Mouse (Mus musculus) spleen, postnatal 10 days (tissue): ENCODE data around the gene Gsk3a.
A peak's percentile ranks its signal among the peaks of the same experiment; 100 is the strongest.

Experiments
- DNase-seq, 2 experiments: peaks; one replicate each; pipeline ENCODE4 v3.0.0; 2021 to 2022; ENCODE audit warnings: low spot score in 2 of 2

Gene Gsk3a

DNA sequence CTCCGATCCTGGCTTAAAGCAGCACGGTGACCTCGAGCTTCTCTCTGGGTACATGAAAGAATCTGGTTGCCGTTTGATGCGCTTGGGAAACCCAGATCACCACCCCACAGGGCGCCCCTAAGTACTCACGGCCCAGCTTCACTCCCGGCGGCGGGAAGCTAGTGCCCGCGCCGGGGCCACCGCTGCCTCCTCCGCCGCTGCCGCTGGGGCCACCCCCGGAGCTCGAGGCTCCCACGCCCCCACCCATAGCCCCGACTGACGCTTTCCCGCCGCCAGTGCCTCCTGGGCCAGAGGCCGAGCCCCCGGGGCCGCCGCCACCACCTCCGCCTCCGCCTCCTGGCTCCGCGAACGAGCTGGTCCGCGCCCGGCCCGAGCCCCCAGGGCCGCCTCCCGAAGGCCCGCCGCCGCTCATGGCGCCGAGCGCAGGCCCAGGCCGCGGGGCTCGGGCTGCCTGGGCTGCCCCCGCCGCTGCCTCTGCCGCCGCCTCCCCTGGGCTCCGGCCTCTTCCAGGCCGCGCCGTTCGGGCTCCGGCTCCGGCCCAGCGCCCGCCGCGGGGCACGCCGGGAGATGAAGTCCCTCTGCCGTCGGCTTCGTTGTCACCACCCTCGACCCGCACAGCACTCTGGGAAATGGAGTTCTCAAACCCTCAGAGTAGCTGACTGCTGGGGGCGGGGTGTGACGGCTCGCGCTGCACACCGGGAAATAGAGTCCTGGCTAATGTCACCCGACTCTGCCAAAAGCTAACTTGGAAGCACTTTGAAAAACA is at the start of gene Gsk3a:
TSS of gene Gsk3a (minus strand) at position 603 of the 766 bp plus-strand sequence.
- peak; percentile 98 to 100 for DNase-seq

DNA sequence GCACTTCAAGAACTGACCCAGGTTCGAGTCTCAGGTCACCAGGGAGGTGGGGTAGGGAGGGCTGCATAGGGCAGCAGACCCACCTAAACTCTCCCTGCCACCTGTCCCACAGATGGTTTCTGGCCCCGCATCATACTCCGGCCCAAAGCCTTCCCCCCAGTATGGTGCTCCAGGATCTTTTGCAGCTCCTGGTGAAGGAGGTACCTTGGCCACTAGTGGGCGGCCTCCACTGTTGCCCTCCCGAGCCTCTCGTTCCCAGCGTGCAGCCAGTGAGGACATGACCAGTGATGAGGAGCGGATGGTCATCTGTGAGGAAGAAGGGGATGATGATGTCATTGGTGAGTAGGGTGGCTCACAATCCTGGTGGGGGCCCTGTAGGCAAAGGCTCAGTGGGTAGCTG is 49.3 kb upstream of the Gsk3a start:
- DNase-seq = peak in 1 of 2 experiments; percentile 15

DNA sequence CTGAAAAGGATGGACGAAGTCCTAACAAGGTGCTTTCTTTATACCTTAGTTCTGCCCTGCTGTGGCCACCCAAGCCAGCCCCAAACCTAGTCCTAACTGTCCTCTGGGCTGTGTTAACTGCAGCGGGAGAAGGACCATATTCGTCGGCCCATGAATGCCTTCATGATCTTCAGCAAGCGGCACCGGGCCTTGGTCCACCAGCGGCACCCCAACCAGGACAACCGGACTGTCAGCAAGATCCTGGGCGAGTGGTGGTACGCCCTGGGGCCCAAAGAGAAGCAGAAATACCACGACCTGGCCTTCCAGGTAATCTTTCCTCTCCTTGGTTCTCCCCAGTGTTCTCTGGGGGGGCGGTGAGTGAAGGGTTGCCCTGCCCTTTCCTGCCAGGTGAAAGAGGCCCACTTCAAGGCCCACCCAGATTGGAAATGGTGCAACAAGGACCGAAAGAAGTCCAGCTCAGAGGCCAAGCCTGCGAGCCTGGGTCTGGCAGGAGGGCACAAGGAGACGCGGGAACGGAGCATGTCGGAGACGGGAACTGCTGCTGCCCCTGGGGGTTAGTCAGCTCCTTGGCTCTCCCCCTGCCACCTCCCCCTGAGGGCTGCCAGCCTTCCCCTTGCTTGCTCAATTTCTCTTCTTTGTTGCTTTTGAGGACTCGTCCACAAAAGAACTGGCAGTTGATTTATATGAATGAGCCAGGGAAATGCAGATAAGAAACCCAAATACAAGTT is 48.0 kb upstream of the Gsk3a start:
- no peak for DNase-seq

DNA sequence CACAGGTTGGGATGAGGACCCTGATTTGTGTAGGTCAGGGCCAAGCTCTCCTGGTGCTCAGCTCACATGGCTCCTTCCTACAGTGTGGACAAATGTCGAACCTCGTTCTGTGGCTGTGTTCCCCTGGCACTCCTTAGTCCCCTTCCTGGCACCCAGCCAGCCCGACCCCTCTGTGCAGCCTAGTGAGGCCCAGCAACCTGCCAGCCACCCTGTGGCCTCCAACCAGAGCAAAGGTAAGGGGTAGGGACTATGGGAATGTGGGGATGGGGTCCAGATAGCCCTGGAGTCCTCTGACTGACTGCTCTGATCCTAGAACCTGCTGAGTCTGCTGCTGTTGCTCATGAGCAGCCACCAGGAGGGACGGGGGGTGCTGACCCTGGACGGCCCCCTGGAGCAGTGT is 47.1 kb upstream of the Gsk3a start:
- DNase-seq = no peak

DNA sequence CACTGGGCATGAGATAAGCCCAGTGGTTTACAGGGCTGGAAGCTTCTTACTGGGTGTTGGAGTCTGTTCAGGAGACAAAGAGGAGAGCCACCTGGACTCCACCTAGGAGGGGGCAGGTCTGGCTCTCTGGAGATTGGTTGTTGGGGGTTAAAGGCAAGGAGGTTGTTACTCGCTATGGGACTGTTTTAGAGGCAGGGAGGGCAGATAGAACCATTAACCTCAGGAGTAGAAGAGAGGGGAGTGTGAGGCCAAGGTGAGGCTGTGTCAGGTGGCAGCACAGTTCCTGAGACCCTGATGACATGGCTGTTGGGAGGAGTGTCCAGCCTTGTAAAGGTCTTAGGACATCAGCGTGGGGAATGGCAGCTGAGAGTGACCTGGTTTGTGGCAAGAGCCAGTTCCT is 46.5 kb upstream of the Gsk3a start:
- no peak for DNase-seq

DNA sequence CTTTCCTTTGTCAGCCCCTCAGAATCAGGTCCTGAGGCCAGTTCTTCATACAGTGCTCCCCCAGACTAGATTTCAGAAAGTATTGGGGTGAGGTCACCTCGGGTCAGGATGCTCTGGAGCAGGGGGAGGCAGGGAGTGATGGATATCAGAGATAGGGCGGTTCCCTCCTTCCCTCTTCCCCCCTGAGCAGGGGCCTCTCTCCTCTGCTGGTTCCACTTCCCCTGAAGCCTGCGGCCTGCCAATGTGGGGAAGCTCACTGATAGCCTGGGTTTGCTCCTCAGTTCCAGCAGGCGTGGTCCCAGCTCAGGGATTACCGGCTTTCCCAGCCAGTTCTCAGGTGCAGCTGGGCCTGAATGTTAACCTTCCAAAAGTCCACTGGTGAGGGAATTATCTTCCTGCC is 46.0 kb upstream of the Gsk3a start:
- peak in 1 of 2 experiments; percentile 40 for DNase-seq

DNA sequence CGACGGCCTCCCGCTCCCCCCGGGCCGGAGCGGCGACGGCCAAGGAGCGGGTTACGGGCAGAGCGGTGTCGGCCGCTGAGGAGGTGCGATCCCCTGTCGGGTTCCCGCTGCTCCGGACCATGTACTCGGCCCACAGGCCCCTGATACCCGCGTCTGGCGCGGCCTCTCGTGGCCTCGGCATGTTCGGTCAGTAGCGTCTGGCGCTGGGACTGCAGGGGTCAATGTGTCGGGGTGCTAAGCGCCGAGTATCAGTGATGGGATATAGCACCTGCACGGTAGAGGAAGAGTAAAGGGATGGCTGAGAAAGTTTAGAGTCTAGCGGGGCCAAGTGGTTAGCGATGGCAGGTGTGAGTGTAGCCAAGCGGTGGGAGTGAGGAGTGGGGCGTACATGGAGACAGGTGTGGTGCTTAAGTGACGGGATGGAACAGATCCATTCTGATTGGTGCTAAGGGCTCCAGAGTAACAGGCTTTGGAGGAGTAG is 45.1 kb upstream of the Gsk3a start:
- peak; percentile 66 to 74 for DNase-seq

DNA sequence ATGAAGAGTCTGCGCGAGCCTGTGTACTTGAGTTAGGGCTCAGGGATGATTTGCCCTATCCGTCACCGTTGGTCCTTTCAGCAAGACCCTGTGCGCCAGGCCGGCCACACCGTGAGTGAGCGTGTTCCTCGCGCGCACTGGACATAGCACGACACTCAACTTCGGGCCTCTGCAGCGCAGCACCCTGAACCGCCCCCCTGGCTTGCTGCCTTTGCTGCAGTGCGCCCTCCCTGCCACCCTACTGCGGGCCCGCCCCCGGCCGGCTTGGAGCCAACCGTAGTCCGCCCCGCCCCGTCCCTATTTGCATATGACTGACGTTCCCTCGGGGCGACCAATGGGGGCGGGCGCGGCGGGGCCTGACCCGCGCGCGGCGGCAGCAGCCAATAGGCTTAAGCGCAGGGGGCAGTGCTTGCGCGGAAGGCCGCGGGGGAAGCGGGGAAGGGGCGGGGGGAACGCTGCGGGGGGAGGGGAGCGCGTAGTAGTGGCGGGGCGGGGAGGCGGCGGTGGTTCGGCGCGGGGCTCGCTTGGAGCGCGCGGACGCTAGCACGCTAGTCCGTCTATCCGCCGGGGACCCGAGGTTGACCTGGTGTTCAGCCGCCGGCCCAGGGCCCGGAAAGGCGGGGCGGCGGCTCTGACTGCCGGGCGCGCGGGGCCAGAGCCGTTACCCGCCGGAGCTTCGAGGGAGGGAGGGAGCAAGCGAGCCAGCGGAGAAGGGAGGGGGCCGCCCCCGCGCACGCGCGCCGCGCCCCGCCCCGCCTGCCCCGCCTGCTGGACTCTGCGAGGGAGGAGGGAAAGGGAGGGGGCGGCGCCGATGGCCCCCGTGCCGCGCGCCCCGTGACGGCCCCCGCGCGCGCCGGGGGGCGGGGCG is 44.3 kb upstream of the Gsk3a start:
- peak; percentile 96 to 99 for DNase-seq

DNA sequence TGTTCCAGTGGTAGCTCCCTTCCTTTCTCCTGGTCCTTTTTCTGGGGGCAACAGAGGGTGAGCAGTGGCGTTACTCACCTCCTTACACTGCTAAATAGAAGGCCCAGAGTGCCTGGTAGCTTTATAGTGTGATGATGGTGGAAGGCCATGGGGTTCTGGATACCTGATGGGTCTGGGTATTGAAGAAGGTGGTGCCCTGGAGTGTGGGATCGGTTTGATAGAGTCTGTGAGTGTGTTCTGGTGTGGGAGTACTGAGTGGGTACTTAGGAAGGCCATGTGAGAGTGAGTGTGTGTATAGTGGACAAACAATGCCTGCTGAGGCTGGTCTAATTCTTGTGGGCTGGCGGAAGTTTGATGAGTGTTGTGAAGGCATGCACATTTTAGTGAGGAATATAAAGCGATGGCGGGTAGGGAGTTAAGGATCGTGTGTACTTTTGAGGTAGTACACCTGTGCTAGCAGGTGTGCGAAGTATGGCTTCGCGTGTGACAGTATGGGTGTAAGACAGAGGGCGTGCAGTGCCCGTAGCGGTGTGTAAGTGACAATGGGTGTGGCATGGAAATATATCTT is 43.6 kb upstream of the Gsk3a start:
- DNase-seq = peak in 1 of 2 experiments; percentile 37

DNA sequence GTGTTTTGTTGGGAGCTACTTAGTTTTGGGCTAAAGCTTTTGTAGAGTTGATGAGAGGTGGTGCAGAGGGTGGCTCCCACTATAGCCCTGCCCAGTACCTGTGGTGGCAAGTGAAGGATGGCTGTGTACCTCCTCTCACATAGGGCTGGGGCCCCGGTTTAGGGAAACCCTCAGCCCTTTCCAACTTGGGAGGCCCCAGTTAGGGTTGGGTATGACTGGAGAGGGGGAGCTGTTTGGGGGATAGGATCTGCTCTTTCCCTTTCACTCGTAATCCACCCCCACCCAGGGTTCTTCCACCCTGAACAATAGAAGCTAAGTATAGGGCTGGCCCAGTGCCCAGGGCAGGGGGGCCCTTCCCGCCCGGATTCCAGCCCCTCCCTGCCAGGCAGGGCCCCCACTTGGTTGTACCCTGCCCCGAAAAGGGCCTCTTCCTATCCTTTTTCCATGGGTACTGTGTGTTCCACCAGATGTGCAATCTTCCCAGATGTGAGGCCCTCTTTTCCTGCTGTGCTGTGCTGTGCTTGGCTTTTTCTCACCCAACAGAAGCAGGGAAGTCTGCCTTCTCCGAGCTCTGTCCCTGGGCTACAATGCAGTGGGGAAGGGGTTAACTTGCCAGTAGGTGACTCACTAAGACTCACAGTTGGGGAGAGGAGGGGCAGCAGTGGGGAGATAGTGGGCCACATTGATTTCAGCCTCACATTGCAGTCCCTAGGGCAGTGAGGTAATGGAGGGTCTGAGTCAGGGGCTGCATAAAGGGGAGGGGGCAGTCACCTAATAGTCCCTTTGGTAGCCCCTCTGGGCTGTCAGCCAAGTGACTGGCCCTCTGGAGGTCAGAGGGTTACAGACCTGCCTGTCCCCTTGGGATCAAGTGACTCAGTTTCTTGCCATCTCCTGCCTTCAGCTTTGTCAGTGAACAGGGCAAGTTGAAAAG is 42.5 kb upstream of the Gsk3a start:
- peak in 1 of 2 experiments; percentile 74 for DNase-seq

DNA sequence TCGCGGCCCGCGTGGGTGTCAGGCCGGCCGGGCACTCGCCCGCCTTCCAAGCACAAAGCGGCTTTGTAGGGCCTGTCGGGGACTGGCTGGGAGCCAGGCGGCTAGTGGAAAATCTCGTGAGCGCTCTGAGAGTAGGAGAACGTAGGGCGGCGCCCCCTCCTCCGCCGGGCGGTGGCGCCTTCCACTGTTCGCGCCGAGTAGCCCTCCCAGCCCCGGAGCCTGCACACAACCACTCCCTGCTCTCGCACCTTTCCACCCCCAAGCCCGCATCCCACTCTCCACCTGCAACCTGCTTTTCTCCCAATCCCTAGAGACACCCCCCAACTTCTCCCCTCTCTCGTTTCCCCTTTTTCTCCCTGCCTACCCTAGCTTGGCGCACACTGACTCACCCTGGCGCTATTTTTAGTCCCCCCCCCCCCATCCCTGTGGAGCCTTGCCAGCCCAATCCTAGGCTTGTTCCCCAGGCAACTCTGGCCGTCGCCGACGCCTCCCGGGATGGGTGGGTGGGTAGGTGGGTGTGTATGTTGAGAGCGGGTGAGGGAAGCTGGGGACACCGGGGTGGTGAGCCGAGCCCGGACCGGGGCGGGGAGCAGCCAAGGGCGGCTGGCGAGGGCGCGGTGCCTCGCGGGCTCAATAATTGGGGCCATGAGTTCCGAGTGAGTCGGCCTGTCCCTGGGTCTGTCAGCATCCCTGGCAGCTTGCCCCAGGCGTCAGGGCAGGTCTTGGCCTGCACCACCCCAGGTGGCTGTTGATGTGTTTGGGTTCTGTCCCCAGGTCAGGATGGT is 41.6 kb upstream of the Gsk3a start:
- peak; percentile 85 to 87 for DNase-seq

DNA sequence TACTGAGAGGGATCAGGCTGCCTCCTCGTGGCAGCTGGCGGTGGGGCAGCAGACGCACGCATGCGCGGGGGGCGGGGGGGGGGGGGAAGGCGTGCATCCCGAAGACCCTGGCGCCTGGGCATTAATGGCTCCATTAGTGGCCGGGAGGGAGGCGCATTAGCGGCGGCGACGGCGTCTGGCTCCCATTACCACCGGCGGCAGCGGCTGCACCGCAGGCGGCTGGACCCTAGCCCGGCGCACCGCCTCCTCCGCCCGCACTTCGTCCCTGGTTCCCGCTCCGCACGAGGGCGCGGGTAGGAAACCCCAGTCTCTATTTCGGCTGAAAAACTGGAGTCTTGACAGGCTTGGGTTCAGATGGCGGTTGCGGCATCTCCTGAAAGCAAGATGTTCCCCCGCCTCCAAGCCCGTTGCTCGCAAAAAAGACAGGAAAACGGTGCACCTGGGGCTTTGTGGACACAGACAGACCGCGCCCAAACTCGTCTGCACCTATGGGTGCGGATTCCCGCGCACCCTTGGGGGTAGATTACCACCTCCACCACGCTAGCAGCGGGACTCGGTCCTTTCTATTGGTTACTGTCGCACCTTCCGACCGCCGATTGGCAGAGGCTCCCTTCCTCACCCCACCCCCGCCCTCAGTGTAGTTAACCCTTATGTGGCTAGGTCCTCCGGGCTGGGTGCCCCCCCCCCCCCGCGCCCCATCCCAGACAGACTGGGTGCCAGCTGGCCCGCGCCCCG is 40.9 kb upstream of the Gsk3a start:
- DNase-seq = peak; percentile 82 to 88

DNA sequence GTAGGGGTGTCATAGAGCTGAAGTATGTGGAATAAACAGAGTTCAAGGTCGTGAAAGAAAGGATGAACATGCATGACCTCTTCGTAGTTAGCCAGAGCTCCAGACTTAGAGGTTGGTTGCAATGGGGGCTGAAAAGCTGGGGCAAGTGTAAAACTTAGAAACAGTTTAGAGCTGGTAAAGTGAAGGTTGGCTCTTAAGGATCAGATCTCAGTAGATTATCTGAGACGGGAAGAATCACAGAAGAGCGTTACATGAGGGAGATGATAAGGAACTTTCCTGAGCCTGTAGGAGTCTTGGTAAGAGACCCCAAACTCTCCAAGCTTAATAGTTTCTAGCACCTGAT is 40.3 kb upstream of the Gsk3a start:
- no peak for DNase-seq

DNA sequence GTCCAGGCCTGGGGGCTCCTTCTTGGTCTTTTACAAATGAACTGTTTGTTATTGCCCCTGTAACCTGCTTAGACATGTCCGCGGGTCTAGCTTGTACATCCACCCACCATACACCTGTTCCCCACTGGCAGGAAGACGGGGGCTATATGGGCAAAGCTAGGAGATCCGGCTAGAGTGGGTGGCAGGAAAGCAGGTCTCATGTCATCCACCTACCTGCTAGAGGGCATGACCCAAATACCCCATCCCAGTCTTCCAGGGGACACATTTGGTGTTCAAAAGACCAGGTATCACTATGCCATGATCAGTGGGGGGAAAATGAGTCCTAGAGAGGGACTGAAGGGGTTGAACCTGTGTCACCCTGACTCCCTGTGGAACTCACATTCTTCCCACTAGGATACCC is 39.8 kb upstream of the Gsk3a start:
- DNase-seq = peak in 1 of 2 experiments; percentile 18

DNA sequence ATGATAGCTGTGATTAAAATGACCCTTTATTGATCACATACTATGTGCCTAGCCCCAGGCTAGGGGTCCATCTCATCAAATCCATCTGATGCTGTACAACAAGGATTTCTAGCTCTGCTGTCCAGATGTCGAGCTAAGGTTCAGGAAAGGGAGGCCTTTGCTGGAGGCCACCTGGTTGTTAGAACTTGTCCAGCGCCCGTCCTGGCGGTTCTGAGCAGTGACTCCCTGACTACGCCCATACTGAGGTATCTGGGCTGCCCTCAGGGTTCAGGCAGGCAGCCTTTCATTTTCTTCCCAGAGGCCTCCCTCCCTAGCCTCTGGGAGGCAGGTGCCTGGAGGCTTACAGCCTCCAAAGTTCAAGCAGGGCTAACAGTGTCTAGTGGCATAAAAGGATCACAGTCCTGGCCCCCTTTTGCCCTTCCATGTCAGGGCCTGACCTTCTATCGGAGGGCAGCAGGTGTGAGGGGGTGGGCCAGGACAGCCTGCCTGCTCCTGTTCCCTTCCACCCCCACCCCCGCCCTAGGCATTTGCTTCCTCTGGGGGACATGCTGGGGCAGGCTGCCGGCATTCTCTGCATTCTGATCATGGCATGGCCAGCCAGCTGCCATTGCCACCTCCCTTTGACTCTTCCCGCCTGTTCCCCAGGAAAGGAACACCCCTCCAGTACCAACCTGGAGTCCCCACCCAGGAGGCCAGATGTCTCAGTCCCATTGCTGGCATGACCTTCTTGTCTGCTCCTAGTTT is 38.1 kb upstream of the Gsk3a start:
- peak in 1 of 2 experiments; percentile 16 for DNase-seq

DNA sequence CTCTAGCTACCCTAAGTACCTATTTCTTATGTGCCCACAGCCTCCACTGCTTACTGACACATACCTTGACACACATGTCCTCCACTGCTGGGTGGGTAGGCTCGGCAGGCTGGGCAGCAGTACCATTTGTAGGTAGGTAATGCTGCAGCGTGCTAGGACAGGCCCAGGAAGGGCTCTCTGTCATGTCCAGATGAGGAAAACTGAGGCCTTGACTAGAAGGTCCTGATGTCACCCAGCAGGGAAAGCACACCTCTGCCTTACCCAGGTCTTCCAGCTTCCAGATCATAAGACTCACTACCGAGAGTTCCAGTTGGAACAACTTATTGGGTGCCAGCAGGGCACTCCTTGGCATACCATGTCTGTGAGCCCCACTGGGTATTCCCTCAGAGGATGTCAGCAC is 37.3 kb upstream of the Gsk3a start:
- DNase-seq = peak in 1 of 2 experiments; percentile 31

DNA sequence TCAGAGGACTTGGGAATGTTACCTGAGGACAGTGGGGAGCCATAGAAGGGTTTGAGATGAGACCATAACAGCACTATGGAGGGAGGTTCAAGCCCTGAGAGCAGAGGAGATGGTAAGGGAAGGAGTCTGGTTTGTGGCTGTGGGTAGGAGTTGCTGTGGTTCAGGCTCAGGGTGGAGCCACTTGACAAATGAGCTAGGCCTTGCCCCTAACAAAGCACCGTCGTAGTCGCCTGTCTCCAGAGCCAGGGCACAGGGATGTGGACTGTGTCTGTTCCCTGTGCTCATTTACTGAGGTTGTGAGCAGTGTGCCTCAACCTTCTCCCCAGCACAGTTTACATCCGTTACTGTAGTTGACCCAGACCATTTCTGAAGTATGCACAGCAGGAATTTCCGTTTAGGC is 36.9 kb upstream of the Gsk3a start:
- peak in 1 of 2 experiments; percentile 39 for DNase-seq
